Mouse (Mus musculus) kidney, postnatal 36 days (tissue): ENCODE results near the gene Kcnj5.

Experiments used
- DNase-seq, 2 experiments: peaks; one replicate each; pipeline ENCODE4 v3.0.0; 2021 to 2022; ENCODE audit warnings: mixed read lengths in 2 of 2

The Kcnj5 gene

GRCm38 (mm10) chr9:32344051-32344450, at the start of gene Kcnj5:
Gene Kcnj5, minus strand, starts transcription at chr9:32344350.
- no peak for DNase-seq

GRCm38 (mm10) chr9:32392716-32393115, 48.6 kb upstream of the Kcnj5 start:
- DNase-seq: no peak

- DNase-seq: no peak
These were observed 47.6 kb upstream of the Kcnj5 start for GRCm38 (mm10) chr9:32391701-32392100.

GRCm38 (mm10) chr9:32391092-32391491, 46.9 kb upstream of the Kcnj5 start:
- DNase-seq: no peak

- DNase-seq: no peak
These were observed 44.0 kb upstream of the Kcnj5 start for GRCm38 (mm10) chr9:32388120-32388519.

- DNase-seq: peak; percentile 71 to 81
These were observed 40.8 kb upstream of the Kcnj5 start for GRCm38 (mm10) chr9:32384906-32385305.

GRCm38 (mm10) chr9:32376863-32377590, 32.9 kb upstream of the Kcnj5 start:
- DNase-seq: peak; percentile 26 to 70

- peak in 1 of 2 experiments; percentile 32 for DNase-seq
These were observed 31.9 kb upstream of the Kcnj5 start for GRCm38 (mm10) chr9:32376031-32376430.

- no peak for DNase-seq
These were observed 29.5 kb upstream of the Kcnj5 start for GRCm38 (mm10) chr9:32373656-32374055.

- DNase-seq: peak; percentile 19 to 59
These were observed 28.1 kb upstream of the Kcnj5 start, which contains the start of gene Kcnj1 for GRCm38 (mm10) chr9:32372202-32372601. Gene Kcnj1, plus strand, starts transcription at chr9:32372493.

- DNase-seq: peak; percentile 35 to 66
These were observed 25.2 kb upstream of the Kcnj5 start for GRCm38 (mm10) chr9:32369388-32369787.

GRCm38 (mm10) chr9:32368812-32369211, 24.7 kb upstream of the Kcnj5 start:
- DNase-seq: peak; percentile 70 to 82

GRCm38 (mm10) chr9:32360770-32361169, 16.6 kb upstream of the Kcnj5 start:
- no peak for DNase-seq

GRCm38 (mm10) chr9:32350332-32350731, 6.2 kb upstream of the Kcnj5 start:
- DNase-seq: peak; percentile 81 to 92

- DNase-seq: no peak
These were observed 5.2 kb upstream of the Kcnj5 start for GRCm38 (mm10) chr9:32349344-32349743.

GRCm38 (mm10) chr9:32348096-32348495, 3.9 kb upstream of the Kcnj5 start:
- DNase-seq: peak; percentile 26 to 48

GRCm38 (mm10) chr9:32344489-32344888, 339 bp upstream of the Kcnj5 start:
- no peak for DNase-seq

- no peak for DNase-seq
These were observed 1.2 kb downstream of the Kcnj5 start for GRCm38 (mm10) chr9:32342929-32343328.

- no peak for DNase-seq
These were observed 3.3 kb downstream of the Kcnj5 start for GRCm38 (mm10) chr9:32340831-32341230.

GRCm38 (mm10) chr9:32335389-32336150, 8.6 kb downstream of the Kcnj5 start:
- DNase-seq: peak in 1 of 2 experiments; percentile 68

- no peak for DNase-seq
These were observed 13.0 kb downstream of the Kcnj5 start for GRCm38 (mm10) chr9:32331162-32331561.

- no peak for DNase-seq
These were observed 15.4 kb downstream of the Kcnj5 start for GRCm38 (mm10) chr9:32328777-32329176.

GRCm38 (mm10) chr9:32323610-32324009, 20.5 kb downstream of the Kcnj5 start:
- DNase-seq: no peak

- peak; percentile 36 to 47 for DNase-seq
These were observed 24.0 kb downstream of the Kcnj5 start for GRCm38 (mm10) chr9:32320167-32320566.
